Mouse (Mus musculus) E14TG2a.4 (cell line): ENCODE data around the gene Abr.

Source experiments
- CTCF ChIP-seq: conservative IDR thresholded peaks from 2 replicates; pipeline ENCODE4 v1.5.1; 2014; ENCODE audit warnings: low read length
- POU5F1 ChIP-seq: IDR thresholded peaks from 2 replicates; pipeline ENCODE4 v1.6.1; 2014; ENCODE audit warnings: low read length, borderline replicate concordance

- TF ChIP-seq CTCF (peak; percentile 99), POU5F1 (no peak)
These were observed 215.2 kb downstream of the Abr start, which contains the start of gene Timm22 for GRCm38 (mm10) chr11:76406702-76407583.
